Mouse (Mus musculus): ENCODE measurements around the gene Vezt.

Vezt gene

DNA sequence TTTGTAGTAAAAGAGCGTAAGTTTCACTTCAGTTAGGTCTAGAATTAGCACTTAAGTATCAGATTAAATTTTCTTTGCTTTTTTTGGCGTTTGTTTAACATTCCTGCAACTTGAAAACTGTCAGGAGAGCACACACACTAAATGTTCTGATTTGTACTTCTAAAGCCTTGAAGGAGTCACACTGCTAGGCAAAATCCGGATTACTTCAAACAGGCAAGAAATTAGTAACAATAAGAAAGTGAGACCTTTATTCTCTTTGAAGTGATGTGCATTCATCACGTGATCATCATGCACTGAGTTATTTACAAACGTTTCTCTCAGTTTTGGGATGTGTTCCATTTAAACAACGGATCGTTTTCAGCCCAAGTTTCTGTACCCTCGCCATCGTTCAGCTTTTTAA is 1.6 kb upstream of the Vezt start:
- DNase-seq, result no peak

DNA sequence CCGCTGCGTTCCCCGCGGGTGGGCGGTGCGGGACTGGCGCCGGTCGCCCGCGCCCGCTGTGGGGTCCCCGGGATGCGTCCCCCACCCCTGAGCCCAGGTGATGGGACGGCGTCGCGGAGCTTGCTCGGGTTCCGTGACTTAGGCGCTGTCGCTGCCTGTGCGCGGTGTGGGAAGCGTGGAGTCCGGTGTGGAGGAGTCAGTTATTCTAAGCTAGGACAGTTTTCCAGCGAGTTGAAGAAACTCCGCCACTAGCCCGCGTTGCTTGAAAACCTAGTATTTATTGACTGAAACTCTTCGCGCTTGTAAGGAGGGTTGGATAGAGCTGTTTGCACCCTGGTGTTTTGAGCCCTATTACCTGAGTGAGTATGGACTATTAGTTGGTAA is 750 bp upstream of the Vezt start:
- no peak for DNase-seq

DNA sequence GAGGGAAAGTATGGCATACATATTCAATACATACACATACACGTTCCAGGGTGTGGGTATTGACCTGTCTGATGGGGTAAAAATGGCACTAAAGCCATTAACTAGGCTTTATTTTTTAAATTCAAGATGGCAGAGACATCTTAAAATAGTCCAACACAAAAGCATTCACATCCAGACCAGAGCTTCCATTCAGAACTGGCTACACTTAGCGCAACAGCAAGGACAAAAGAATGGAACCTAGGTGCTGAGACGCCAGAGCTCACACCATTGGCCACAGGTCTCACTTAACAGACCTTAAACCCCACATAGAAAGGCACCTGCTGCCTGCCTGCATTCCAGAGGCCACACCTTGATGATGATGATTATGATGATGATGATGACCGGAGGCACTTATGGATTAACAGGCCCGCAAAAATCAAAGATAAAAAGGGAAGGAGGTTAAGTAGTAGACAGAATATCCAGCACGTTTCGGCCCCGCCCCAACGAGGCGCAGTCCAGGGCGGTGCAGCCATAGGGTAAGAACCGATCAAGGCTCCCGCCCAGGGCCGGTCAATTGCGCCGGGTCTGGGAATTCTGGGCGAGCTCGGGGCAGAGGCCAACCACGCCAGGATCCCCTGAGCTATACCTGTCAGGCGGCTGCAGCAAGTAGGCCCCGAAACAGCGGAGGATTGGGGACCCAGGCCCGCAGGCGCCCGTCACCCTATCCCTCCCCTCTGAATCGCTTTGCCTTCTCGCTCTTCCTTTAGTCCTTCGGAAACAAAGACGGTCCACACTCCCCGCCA is 550 bp downstream of the Vezt start:
- DNase-seq, result peak; percentile 68 to 70

DNA sequence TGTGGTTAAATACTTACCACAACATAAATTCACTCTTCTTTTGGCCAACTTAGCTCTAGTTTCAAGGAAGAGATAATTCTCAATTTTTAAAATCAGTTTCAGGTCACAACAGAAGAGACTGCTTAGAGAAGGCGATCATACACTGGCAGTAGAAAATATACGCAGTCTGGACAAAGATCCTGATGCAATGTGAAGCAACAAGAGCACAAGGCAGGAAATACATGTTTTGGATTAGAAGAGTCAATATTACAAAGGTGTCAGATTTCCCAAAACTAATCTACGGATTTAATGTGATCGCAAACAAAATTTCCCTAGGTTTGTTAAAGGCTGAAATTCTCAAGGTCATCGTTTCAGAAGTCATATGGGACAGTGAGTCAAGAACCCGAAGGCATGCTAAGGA is 4.5 kb downstream of the Vezt start:
- DNase-seq, result no peak

DNA sequence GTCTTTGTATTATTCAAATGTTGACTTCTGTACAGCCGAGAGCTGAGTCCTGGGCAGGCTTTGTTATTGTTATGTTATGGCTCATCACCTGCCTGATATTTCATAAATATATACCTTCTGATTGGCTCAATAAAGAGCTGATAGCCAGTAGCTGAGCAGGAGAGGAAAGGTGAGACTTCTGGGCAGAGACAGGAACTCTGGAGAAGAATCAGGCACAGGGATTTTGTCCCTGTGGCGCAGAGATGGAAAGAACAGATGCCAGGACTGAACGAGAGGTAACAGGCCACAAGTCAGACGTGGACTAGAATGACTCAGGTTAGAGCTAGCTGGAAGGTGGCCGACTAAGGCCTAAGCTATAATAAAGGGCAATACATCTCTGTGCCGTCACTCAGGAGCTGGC is 7.1 kb downstream of the Vezt start:
- DNase-seq, result no peak

DNA sequence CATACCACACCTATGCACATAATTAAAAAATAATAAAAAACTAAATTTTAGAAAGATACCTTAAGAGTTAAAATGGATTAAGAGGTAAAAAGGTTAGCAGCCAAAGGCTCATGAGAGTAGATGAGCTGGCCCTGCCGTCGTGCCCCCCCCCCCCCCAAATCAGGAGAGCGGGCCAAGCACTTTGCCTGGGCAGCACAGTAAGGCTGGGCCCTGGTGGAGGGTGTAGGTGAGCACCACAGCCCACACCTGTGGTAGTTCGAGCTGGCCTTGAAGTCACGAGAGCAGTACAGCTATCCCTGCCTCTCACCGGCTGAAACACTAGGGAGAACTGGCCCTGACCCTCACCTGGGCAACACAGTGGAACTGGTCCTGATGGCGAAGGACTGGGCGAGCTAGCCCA is 10.5 kb downstream of the Vezt start:
- DNase-seq, result no peak

DNA sequence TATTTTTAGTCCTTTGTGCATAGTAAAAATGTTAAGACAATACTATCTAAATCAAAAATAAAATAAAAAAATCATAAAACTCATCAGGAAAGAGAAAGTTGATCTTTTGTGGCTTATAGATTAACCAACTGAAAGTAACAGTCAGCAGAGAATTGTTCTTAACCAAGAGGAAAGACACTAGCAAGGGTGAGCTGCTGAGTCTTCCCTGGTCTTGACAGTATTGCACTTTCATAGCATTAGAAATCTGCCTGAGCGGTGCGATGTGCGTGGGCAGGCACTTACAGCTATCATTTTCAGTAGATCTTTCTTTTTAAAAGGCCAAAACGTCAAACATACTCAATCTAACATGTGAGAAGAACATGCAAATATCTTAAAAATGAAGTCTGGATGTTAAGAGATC is 14.6 kb downstream of the Vezt start:
- no peak for DNase-seq

DNA sequence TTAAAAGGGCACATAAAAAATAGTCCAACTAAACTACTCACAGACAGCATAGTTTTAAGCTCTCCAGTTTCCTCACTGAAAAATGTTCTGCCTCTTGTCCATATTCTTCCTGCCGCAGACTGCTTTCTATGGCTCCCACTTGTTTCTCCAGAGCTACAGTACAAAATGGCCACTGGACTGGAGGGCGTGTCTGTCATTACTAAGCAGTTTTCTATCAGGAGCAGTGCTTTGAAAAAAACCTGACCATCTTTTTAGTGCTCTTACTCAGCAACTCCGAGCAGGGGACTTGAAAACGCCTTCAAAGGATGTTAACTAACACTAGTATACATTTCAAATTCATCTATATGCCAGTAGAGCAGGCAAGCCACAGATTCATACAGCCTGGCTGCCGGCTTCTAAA is 15.0 kb downstream of the Vezt start:
- DNase-seq, result no peak

DNA sequence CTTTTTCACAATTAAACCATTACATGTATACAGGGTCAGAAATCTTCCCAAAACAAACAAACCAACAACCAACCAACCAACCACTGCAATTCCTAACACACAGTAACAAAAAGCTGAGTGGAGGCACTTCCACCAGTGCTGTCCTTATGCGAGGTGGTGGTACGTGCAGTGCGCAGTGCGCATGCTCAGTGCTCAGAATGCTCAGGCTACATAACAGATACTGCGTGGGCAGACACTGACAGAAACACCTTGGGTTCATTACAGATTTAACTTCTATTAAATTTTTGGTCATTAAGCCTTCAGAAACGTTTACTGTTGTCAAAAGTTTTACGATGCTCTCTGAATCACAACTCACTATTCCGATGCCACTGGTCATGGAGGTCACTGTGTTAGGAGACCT is 18.2 kb downstream of the Vezt start:
- no peak for DNase-seq

DNA sequence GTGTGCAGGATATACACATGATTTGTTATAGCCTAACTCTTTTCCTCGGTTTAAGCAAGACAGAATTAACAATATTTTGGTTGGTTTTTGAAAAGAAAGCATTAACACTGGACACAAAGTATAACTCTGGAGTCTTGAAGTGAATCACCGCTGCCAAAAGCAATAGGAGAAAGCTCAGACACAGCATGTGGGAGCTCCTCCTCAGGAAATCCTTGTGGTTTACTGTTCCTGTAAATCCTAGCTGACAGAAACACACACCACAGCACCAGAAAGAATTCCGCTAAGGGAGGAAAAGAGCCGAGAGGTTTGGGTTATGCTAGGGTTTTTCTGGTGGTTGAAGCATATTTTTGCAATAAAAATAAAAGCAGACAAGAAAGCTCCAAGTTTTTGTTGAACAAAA is 21.4 kb downstream of the Vezt start:
- no peak for DNase-seq

DNA sequence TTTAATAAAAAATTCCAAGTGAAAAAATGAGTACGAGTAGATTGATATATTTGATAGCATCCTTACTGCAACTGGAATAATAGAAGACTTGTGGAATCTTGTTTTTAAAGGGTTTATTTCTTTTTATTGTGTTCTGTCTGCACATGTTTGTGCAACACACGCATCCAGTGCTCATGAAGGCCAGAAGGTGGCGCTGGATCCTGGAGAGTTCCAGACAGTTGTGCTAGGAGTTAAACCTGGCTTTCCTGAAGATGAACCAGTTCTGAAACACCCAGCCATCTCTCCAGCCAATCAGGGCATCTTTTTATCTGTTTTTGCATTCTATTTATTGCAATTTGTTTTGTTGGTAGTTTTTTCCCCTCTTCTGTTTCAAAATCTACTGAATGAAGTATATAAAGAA is 22.4 kb downstream of the Vezt start:
- peak; percentile 70 to 71 for DNase-seq

DNA sequence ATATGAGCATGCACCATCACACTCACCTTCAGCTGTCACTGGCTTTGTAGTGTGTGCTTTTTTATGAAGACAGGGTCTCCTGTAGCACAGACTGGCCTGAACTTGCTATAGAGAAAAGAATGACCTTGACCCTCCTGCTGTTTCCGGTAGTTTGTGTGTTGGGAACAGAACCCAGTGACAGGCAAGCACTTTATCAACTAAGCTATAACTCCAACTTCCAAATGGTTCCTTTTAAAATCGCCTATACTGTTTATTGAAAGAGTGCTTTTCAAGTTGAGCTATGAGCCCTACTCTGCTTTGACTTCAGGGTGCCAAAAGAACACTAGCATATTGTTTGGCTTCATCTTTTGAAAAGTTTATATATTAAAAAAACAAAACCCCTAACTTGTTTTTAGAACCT is 24.6 kb downstream of the Vezt start:
- no peak for DNase-seq

DNA sequence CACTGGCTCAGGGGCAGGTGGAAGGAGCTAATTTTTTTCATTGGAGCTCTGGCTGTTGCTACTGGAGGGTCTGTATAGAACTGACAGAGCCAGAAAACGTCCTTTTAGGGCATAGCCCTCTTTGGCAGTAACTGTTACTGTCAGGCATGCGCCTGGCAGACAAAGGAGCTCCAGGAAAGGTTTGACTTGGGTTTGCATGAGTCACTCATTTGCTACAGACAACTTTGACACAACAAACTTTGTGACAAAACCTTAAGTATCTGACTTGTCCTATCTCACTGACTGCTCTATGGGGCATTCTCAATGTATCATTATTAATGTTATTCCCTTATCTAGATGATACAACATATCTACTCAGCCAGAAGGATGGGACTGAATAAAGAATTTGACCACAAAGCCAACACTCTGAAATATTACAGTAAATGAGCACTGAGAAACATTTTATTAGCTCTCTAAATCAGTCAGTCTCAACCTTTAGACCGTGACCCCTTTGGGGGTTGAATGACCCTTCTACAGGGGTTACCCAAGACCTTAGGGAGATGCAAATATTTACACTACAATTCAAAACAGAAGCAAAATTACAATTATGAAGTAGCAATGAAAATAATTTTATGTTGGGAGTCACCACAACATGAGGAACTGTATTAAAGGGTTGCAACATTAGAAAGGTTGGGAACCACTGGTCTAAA is 25.5 kb downstream of the Vezt start:
- DNase-seq, result no peak

DNA sequence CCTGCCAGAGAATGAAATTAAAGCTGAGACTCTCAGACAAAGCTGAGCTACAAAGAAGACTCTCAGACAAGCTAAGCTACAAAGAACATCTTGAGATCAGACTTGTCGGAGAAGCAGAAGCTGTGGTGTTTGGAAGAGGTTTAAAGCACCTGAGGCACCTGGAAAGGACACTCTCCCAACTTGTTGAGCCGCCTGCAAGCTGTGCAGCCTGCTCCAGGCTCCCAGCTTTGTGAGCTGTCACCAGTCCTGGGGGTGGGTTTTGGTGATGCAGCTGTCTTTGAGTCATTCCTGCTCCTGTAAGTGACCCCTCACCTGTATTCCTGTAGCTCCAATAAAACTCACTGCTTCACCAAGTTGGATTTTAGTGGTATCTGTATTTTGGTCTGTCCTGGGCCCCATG is 27.3 kb downstream of the Vezt start:
- DNase-seq, result no peak

DNA sequence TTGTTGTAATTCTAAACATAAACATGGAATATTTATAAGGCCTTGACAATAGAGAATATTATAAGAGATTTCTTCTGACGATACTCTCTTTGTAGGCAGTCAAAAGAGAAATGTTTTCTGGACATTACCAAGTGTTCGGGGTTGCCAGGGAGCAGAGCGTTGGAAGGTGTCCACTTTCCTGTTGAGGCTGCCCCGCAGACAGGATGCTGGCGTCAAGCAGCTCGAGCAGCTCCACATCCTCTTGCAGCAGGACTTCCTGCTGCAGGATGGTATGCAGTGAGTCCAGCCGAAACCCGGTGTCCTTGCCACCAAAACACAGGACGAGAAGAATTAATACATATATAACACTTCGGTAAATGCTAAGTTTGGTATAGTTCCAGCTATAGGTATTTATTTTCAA is 35.4 kb downstream of the Vezt start:
- no peak for DNase-seq

DNA sequence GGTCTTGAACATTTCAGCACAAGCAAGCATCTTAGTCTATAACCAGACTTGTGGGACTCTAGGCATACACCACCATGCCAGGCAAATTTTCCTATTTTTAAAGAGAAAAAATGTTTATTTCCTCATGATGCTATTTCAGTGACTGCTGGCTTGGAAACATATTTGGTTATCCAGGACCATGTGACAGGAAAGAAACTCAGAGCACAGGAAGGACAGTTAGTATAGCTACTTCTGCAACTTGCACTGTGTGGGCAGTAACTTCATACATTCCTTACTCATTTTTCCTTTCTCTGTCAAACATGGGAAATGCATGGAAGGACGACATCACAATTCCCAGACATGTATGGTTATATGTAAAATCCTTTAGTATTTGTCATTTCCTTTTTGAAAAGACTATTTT is 36.3 kb downstream of the Vezt start:
- DNase-seq, result no peak

DNA sequence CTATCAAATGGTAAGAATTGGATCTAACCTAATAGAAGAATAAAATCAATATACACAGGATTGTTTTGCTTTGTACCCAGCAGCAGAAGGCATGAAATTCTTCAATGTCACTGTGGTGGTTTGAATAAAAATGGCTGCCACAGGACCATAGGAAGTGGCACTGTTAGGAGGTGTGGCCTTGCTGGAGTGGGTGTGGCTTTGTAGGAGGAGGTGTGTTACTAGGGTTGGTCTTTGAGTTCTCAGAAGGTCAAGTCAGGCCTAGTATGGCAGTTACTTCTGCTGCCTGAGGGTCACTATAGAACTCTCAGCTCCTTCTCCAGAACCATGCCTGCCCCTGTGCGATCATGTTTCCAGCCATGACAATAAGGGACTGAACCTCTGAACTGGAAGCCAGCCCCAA is 40.5 kb downstream of the Vezt start:
- DNase-seq, result peak; percentile 14 to 26

DNA sequence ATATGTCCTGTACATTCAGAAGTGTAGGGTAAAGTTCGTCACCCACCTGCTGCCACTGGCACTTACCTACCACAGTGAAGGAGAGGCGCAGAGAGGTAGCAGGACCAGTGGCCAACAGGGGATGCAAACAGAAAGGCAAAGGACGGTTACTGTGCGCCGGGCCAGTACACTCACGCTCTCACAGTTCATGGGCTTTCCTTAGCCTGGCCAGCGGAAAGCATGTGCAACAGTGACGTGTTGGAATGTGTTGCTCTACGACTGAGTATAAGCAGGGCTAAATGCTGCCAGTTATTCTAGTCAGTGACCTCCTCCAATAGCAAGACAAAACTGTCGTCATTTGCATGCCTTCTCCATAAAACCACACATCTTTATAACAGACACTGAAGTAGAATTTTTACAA is 41.5 kb downstream of the Vezt start:
- DNase-seq, result no peak

DNA sequence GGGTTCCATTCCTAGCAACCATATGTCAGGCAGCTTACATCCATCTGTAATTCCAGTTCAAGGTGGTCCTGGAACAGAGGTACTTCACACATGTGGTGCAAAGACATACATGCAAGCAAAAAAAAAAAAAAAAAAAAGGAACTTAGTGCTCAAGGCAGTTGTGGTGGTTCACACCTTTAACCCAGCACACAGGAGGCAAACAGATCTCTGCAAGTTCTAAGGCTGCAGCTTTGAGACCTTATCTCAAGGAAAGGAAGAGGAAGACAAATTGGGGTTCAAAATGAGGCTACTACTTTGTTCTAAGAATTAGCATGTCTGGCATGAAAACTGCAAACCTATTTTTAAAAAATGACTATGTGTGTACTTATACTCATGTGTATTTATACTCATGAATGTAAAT is 50.3 kb downstream of the Vezt start:
- no peak for DNase-seq

DNA sequence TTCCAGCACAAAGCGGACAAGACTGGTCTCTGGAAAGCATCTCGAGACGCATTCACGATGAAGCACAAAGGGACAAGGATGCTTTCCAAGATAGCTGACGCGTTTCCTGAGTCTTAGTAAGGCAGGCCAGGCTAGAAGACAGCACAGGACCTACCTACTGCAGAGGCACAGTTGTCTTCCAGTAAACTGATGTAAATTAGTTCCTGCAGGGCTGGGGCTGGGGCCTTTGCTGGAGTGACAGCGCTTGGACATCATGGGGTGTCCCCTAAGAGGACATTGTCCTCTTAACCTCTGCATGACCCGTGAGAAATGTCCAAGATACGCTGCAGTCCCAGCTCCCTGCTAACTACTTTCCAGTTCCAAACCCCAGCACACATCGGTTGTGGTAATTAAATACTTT is 66.3 kb downstream of the Vezt start:
- no peak for DNase-seq

DNA sequence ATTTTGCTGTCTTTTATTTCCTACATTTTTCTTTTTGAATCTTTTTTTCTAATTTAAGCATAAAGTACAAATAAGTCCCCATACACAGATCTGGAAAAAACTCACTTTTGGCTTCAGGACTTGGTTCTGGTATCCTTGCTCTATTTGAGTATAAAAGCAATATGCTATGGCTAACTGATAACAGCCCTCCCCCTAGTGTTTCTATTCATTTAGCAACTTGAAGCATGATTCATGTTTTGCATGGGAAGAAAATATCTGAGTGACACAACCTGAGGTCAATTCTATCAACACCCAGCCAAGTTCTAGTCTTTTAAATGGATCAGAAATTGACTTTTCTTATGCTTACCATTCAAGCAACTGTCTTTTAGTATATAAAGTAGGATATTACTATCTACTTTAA is 68.1 kb downstream of the Vezt start:
- no peak for DNase-seq

DNA sequence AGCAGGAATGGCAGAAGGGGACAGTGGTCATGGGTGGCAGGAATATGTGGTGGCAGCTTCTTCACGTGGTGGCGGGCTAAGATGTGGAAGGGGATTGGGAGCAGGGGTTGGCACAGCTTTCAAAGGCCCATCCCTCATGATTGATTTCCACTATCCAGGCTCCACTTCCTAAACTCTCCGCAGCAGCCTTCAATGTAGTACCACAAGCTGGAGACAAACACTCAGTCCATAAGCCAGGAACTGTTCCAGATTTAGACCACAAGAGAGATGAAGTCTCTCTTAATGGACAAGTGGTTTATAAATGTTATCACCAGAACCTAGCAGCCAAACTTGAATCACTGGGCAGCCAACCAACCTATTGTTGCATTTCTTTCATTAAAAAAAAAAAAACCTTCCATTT is 81.6 kb downstream of the Vezt start:
- DNase-seq, result no peak

DNA sequence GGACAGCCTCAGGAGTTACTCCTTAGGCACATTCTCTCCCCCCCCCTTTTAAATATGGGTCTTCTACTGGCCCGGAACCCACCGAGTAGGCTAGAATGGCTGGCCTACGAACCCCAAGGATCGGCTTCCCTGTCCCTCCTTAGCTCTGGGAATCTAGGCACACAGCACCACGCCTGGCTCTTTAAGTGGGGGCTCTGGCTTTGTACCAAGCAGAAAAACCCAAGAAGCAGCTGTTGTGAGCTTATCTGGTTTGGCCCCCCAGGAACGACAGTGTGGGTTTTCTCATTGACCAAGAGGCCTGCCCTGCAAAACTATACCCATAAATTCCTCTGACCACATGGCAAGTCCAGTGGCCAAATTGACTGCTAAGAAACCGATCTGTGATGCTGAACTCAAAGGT is 82.1 kb downstream of the Vezt start:
- no peak for DNase-seq

DNA sequence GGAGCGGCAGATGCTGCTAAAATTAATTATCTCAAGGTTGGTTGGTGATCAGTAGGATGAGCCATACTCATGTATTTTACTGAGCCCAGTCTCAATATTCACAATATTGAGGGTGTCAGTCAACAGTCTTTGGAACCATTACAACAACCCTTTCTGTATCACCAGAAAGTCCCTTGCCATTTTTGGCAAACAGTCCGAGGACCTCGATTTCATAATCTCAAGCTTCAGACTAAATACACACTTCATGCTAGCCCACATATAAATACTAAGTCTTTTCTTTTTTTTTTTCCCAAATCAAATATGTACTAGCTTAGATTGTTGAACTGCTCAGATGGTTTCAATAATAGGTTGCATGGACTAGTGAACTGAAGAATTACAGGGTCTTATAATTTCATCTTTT is 84.6 kb downstream of the Vezt start:
- DNase-seq, result no peak

DNA sequence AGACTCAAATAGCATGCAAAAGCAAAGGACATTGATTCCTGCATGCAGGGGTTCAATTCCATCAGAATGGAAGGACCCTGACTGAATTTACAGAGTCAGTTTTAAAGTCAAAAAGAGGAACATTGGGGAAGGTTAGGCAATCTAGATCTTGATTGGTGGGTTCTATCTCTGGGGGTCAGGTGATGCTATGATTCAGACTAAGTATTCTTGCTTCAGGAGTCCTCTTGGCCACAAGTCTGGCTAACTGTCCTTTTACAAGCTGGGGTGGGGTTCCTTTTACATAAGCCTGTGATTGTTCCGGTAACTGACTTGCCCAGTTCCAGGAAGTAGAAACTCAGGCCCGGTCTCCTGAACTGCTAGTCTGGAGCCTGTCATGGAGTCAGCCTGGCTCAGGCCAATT is 85.7 kb downstream of the Vezt start:
- no peak for DNase-seq

All from B cell, adult 2 months (primary cell).